15 mouse cellular contexts compared by ENCODE assay signal in the genomic region with DNA sequence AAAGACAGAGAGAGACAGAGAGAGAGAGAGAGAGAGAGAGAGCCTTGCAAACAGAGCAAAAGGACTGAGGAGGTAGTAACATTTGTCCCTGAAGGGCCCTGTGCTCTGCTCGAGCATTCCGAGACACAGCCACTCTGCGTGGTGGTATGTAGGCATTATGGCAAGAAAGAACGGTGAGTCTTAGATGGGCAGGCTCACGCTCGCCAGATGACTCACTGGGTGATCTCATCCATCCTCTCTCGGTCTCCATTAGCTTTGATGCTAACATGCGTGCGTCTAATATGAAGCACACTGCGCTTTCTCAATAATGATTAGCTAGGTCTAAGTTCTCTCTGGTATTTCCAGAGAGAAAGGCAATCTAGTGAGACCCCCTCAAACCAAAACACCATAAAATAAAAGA.
"Had no signal": no experiment of that assay in that cellular context is flagged by ENCODE, and none has a peak within 500 bp of the region (broad histone marks: within the 10 kb centered on the region; RNA-seq: fewer than 3 reads in every experiment).

No protein-coding gene starts in this region.

- H3K36me3 ChIP-seq: limb, embryonic 10.5 days; liver, embryonic 15.5 days; midbrain, embryonic 15.5 days; neural tube, embryonic 12.5 days had no signal

- H3K9me3 ChIP-seq: limb, embryonic 10.5 days; liver, embryonic 15.5 days; midbrain, embryonic 15.5 days; neural tube, embryonic 12.5 days had no signal

- ATAC-seq: lung, postnatal 0 days; midbrain, embryonic 15.5 days had no signal

- H3K4me2 ChIP-seq: liver, embryonic 11.5 days; liver, embryonic 15.5 days; midbrain, embryonic 11.5 days; midbrain, embryonic 15.5 days; neural tube, embryonic 12.5 days had no signal

- H3K4me3 ChIP-seq: left cerebral cortex, adult 2 months; limb, embryonic 10.5 days; liver, embryonic 15.5 days; megakaryocyte, embryonic 14.5 days; midbrain, embryonic 15.5 days; neural tube, embryonic 12.5 days had no signal

- DNase-seq: kidney, postnatal 25 days; lung, adult 2 months; thymus, adult 2 months; thymus, postnatal 36 days had no signal

- H3K27me3 ChIP-seq: liver, embryonic 15.5 days; megakaryocyte, embryonic 14.5 days; midbrain, embryonic 15.5 days; neural tube, embryonic 12.5 days had no signal

- H3K9ac ChIP-seq: liver, embryonic 15.5 days; midbrain, embryonic 15.5 days; neural tube, embryonic 12.5 days had no signal

- H3K27ac ChIP-seq: left cerebral cortex, adult 2 months; limb, embryonic 10.5 days; liver, embryonic 15.5 days; macrophage; midbrain, embryonic 15.5 days; neural tube, embryonic 12.5 days; stomach, postnatal 0 days had no signal

- H3K4me1 ChIP-seq: limb, embryonic 10.5 days; liver, embryonic 15.5 days; megakaryocyte, embryonic 14.5 days; midbrain, embryonic 15.5 days; neural tube, embryonic 12.5 days had no signal
